Mouse (Mus musculus) ES-E14 (cell line): ENCODE measurements around the gene Gm12169.
"Not testable (repeated sequence)": the region's sequence is repeated elsewhere in the genome, so short reads cannot be mapped to it uniquely, and the experiment has no call there.

Source experiments
- CHD2 ChIP-seq: IDR thresholded peaks from 2 replicates; pipeline ENCODE4 v1.6.1; 2014; ENCODE audit warnings: mild to moderate bottlenecking, low read depth, low read length, inconsistent platforms
- HCFC1 ChIP-seq: IDR thresholded peaks from 2 replicates; pipeline ENCODE4 v1.6.1; 2012; ENCODE audit warnings: low read length, inconsistent platforms, borderline replicate concordance; ENCODE audit not compliant: insufficient read depth
- MAFK ChIP-seq: IDR thresholded peaks from 2 replicates; pipeline ENCODE4 v1.6.1; 2014; ENCODE audit warnings: mild to moderate bottlenecking, low read depth, low read length, inconsistent platforms; ENCODE audit not compliant: insufficient read depth
- ZC3H11A ChIP-seq: IDR thresholded peaks from 2 replicates; pipeline ENCODE4 v1.6.1; 2012; ENCODE audit warnings: low read depth, mild to moderate bottlenecking, inconsistent platforms, low read length, borderline replicate concordance
- ZNF384 ChIP-seq: IDR thresholded peaks from 2 replicates; pipeline ENCODE4 v1.6.1; 2012; ENCODE audit warnings: low read depth, low read length, inconsistent platforms

GRCm38 (mm10) chr11:46521341-46521740 lies 2.7 kb upstream of the Gm12169 start:
- not testable (repeated sequence) for TF ChIP-seq HCFC1, CHD2, ZNF384, MAFK, ZC3H11A
